Mouse (Mus musculus) CD4-positive, CD25-positive, alpha-beta regulatory T cell, adult 4 months (primary cell): ENCODE results near the gene Prkaca. TPM values are rescaled to one million over a fixed set of nuclear protein-coding genes. Genes with fewer than 3 reads are reported as not detected.

Experiments used
- ATAC-seq: one replicate; pipeline ENCODE4 v1.8.0; 2017
- polyA plus RNA-seq, 2 experiments: library from polyadenylated mRNA; unstranded; fragments of 100-300 nt; shearing (Covaris generic); gene quantifications; one replicate each; pipeline ENCODE4 v1.2.1; 2017

Prkaca gene
- polyA plus RNA-seq, 2 experiments from 2014 or later, result 9.5 to 15.4 TPM

GRCm38 (mm10) chr8:84039050-84039449 lies 66.3 kb downstream of the Prkaca start:
- no peak for ATAC-seq

- peak; percentile 87 for ATAC-seq
Measured at GRCm38 (mm10) chr8:84042066-84042947, 69.5 kb downstream of the Prkaca start, which contains the start of gene Il27ra. TSS of gene Il27ra (minus strand) at chr8:84042589.

GRCm38 (mm10) chr8:84042948-84043342 lies 70.2 kb downstream of the Prkaca start:
- ATAC-seq, result no peak

GRCm38 (mm10) chr8:84044103-84044502 lies 71.3 kb downstream of the Prkaca start:
- no peak for ATAC-seq

- ATAC-seq, result no peak
Measured at GRCm38 (mm10) chr8:84044900-84045299, 72.1 kb downstream of the Prkaca start, which contains the start of gene Rln3. TSS of gene Rln3 (minus strand) at chr8:84045000.

Other genes with a start within 250 kb of the Prkaca start
- gene Adgre5, start 231.7 kb upstream of the Prkaca start, polyA plus RNA-seq, result 100 to 1,000 TPM; 199 to 267 TPM
- 10 to 100 TPM in 1 of 2 experiments, 1 to 10 TPM in 1; 8.9 to 11.5 TPM for gene Adgrl1, start 72.9 kb upstream of the Prkaca start, polyA plus RNA-seq
- gene Gm10644, start 17.8 kb upstream of the Prkaca start, polyA plus RNA-seq, result under 1 TPM; 0.20 to 0.92 TPM
- gene Asf1b, start 17.5 kb upstream of the Prkaca start, polyA plus RNA-seq, result 10 to 100 TPM; 22.3 to 45.2 TPM
- gene Samd1, start 24.7 kb downstream of the Prkaca start, polyA plus RNA-seq, result 1 to 10 TPM; 5.9 to 6.3 TPM
- not detected for gene 1700067K01Rik, start 28.5 kb downstream of the Prkaca start, polyA plus RNA-seq
- gene 2210011C24Rik, start 39.2 kb downstream of the Prkaca start, polyA plus RNA-seq, result not detected
- gene Palm3, start 48.5 kb downstream of the Prkaca start, polyA plus RNA-seq, result 1 to 10 TPM; 2.0 to 2.9 TPM
- 100 to 1,000 TPM; 261 to 389 TPM for gene Il27ra, start 69.6 kb downstream of the Prkaca start, polyA plus RNA-seq
- 10 to 100 TPM; 45.1 to 59.1 TPM for gene Rln3, start 72.0 kb downstream of the Prkaca start, polyA plus RNA-seq
- gene Gm10643, start 92.1 kb downstream of the Prkaca start, polyA plus RNA-seq, result 1 to 10 TPM; 1.2 to 1.7 TPM
- 10 to 100 TPM; 10.9 to 14.0 TPM for gene Rfx1, start 93.8 kb downstream of the Prkaca start, polyA plus RNA-seq
- gene Dcaf15, start 131.8 kb downstream of the Prkaca start, polyA plus RNA-seq, result 10 to 100 TPM; 14.5 to 15.5 TPM
- 10 to 100 TPM in 1 of 2 experiments, 1 to 10 TPM in 1; 6.1 to 13.1 TPM for gene Podnl1, start 153.0 kb downstream of the Prkaca start, polyA plus RNA-seq
- 10 to 100 TPM; 12.7 to 19.2 TPM for gene Cc2d1a, start 174.9 kb downstream of the Prkaca start, polyA plus RNA-seq
- 1 to 10 TPM; 1.1 to 3.2 TPM for gene 4930432K21Rik, start 175.0 kb downstream of the Prkaca start, polyA plus RNA-seq
- gene Nanos3, start 212.2 kb downstream of the Prkaca start, polyA plus RNA-seq, result under 1 TPM in 1 of 2 experiments, not detected in 1; 0.81 TPM